Mouse (Mus musculus): ENCODE results near the gene Apob. TPM values are rescaled to one million over a fixed set of nuclear protein-coding genes. Genes with fewer than 3 reads are reported as not detected.

Apob gene
- total and polyA plus RNA-seq, 3 experiments: 0.01 TPM; not detected in 2

GRCm38 (mm10) chr12:8042626-8043394, 65.4 kb downstream of the Apob start:
- Histone ChIP-seq H3K4me1 (ENCODE audit: control insufficient read depth in 1 of 2, insufficient read depth in 2 of 2) (peaks cover 0 to 3% of the 10 kb centered on the region in 2 experiments; a peak in 1 of 4 replicates), H3K36me3 (replicated peaks in 1 of 2; ENCODE audit: control insufficient read depth in 1 of 2, insufficient read depth in 1 of 2, low read length in 1 of 2) (no peaks in the 10 kb centered on the region), H3K9me3 (replicated peaks; ENCODE audit: low read length) (no peaks in the 10 kb centered on the region), H3K27ac (ENCODE audit: insufficient read depth, low read depth) (no peak overlapping the region), H3K4me2 (ENCODE audit: insufficient read depth, low read depth, poor library complexity, severe bottlenecking) (no peak overlapping the region), H3K27me3 (replicated peaks) (no peaks in the 10 kb centered on the region), H3K79me2 (replicated peaks; ENCODE audit: control insufficient read depth, extremely low read depth, insufficient read depth, poor library complexity, severe bottlenecking) (no peaks in the 10 kb centered on the region), H3K9ac (ENCODE audit: insufficient read depth, low read depth) (no peak overlapping the region), H3K4me3 (replicated peaks in 1 of 3; ENCODE audit: low read depth in 2 of 3, low read length in 2 of 3, poor library complexity in 1 of 3) (no peak overlapping the region)
- no peak for DNase-seq (ENCODE audit: extremely low read depth)
- in situ Hi-C loops (cut with MboI; ENCODE audit: low pct_ligation_motif_present, low pct_unique_long_range_greater_than_20kb, low sequenced_read_pairs) (no loop called here), dilution Hi-C loops (cut with MboI; ENCODE audit: extremely low pct_ligation_motif_present, extremely low pct_unique_long_range_greater_than_20kb, low sequenced_read_pairs) (no loop called here)
- no peak for TF ChIP-seq JUND (conservative IDR thresholded peaks at IDR 0.05; ENCODE audit: low read depth, low read length)
- TF ChIP-seq GABPA (IDR thresholded peaks at IDR 0.05; ENCODE audit: insufficient replicate concordance, low read depth, low read length): no peak
- TF ChIP-seq ETS1 (conservative IDR thresholded peaks at IDR 0.05; ENCODE audit: low read depth, low read length): no peak
- no peak for TF ChIP-seq MAFK (IDR thresholded peaks at IDR 0.05; ENCODE audit: insufficient replicate concordance, low read length)
- no peak for TF ChIP-seq ZNF384 (IDR thresholded peaks at IDR 0.05; ENCODE audit: low read depth, low read length)
- no peak for TF ChIP-seq ZMIZ1 (IDR thresholded peaks at IDR 0.05; ENCODE audit: low read depth, low read length)
- no peak for TF ChIP-seq TBP (conservative IDR thresholded peaks at IDR 0.05; ENCODE audit: low read depth, low read length)
- TF ChIP-seq MXI1 (IDR thresholded peaks at IDR 0.05; ENCODE audit: low read depth, low read length): no peak
- TF ChIP-seq HCFC1 (IDR thresholded peaks at IDR 0.05; ENCODE audit: low read depth, low read length): no peak
- TF ChIP-seq POLR2A (IDR thresholded peaks at IDR 0.05; ENCODE audit: low read depth, low read length): no peak
- no peak for TF ChIP-seq USF2 (conservative IDR thresholded peaks at IDR 0.05; ENCODE audit: low read depth, low read length)
- no peak for TF ChIP-seq E2F4 (IDR thresholded peaks at IDR 0.05; ENCODE audit: insufficient replicate concordance, low read depth, low read length)
- TF ChIP-seq USF1 (IDR thresholded peaks at IDR 0.05; ENCODE audit: low read depth, low read length): no peak
- no peak for TF ChIP-seq SIN3A (IDR thresholded peaks at IDR 0.05; ENCODE audit: low read length)
- no peak for TF ChIP-seq IRF4 (IDR thresholded peaks at IDR 0.05; ENCODE audit: low read depth, low read length)
- TF ChIP-seq CHD2 (IDR thresholded peaks at IDR 0.05; ENCODE audit: low read length): no peak
- no peak for TF ChIP-seq ZKSCAN1 (IDR thresholded peaks at IDR 0.05; ENCODE audit: borderline replicate concordance, low read depth, low read length)
- TF ChIP-seq NRF1 (IDR thresholded peaks at IDR 0.05; ENCODE audit: low read depth, low read length): no peak
- no peak for TF ChIP-seq MEF2A (IDR thresholded peaks at IDR 0.05; ENCODE audit: borderline replicate concordance, low read depth, low read length)

- Histone ChIP-seq H3K79me2 (replicated peaks; ENCODE audit: control insufficient read depth, extremely low read depth, insufficient read depth, poor library complexity, severe bottlenecking) (no peaks in the 10 kb centered on the region), H3K4me2 (ENCODE audit: insufficient read depth, low read depth, poor library complexity, severe bottlenecking) (no peak overlapping the region), H3K9me3 (replicated peaks; ENCODE audit: low read length) (no peaks in the 10 kb centered on the region), H3K4me1 (ENCODE audit: control insufficient read depth in 1 of 2, insufficient read depth in 2 of 2) (no peaks in the 10 kb centered on the region), H3K9ac (ENCODE audit: insufficient read depth, low read depth) (no peak overlapping the region), H3K36me3 (replicated peaks in 1 of 2; ENCODE audit: control insufficient read depth in 1 of 2, insufficient read depth in 1 of 2, low read length in 1 of 2) (no peaks in the 10 kb centered on the region), H3K4me3 (replicated peaks in 1 of 3; ENCODE audit: low read depth in 2 of 3, low read length in 2 of 3, poor library complexity in 1 of 3) (no peak overlapping the region), H3K27me3 (replicated peaks) (no peaks in the 10 kb centered on the region), H3K27ac (ENCODE audit: insufficient read depth, low read depth) (no peak overlapping the region)
- dilution Hi-C loops (cut with MboI; ENCODE audit: extremely low pct_ligation_motif_present, extremely low pct_unique_long_range_greater_than_20kb, low sequenced_read_pairs): no loop called here
- no peak for TF ChIP-seq CHD2 (IDR thresholded peaks at IDR 0.05; ENCODE audit: low read length)
- no peak for TF ChIP-seq USF2 (conservative IDR thresholded peaks at IDR 0.05; ENCODE audit: low read depth, low read length)
- in situ Hi-C loops (cut with MboI; ENCODE audit: low pct_ligation_motif_present, low pct_unique_long_range_greater_than_20kb, low sequenced_read_pairs): no loop called here
- no peak for DNase-seq (ENCODE audit: extremely low read depth)
Observed at GRCm38 (mm10) chr12:8047046-8047445, 69.6 kb downstream of the Apob start.

Measured in CH12.LX (cell line).